Mouse (Mus musculus) c-Kit-positive CD71-negative TER-119-negative erythroid progenitor cells, embryonic 14.5 days (primary cell): ENCODE results near the gene Shmt2.

Experiments used
- DNase-seq: peaks from one replicate; pipeline ENCODE4 v3.0.0-alpha.2; 2013; ENCODE audit warnings: low read depth

Gene Shmt2

GRCm38 (mm10) chr10:127534036-127534928 is 12.0 kb upstream of the Shmt2 start, which contains the start of gene Nxph4:
Nxph4 (minus strand) TSS chr10:127534559.
- DNase-seq, result no peak

GRCm38 (mm10) chr10:127531548-127531947 is 9.3 kb upstream of the Shmt2 start:
- DNase-seq, result no peak

GRCm38 (mm10) chr10:127530945-127531344 is 8.7 kb upstream of the Shmt2 start:
- no peak for DNase-seq

- DNase-seq, result no peak
Measured at GRCm38 (mm10) chr10:127527481-127527880, 5.2 kb upstream of the Shmt2 start.

GRCm38 (mm10) chr10:127526681-127527080 is 4.4 kb upstream of the Shmt2 start:
- DNase-seq, result no peak

- no peak for DNase-seq
Measured at GRCm38 (mm10) chr10:127526048-127526447, 3.8 kb upstream of the Shmt2 start.

- DNase-seq, result no peak
Measured at GRCm38 (mm10) chr10:127524646-127525255, 2.5 kb upstream of the Shmt2 start.

GRCm38 (mm10) chr10:127521611-127522080 is 598 bp downstream of the Shmt2 start:
- no peak for DNase-seq

- DNase-seq, result no peak
Measured at GRCm38 (mm10) chr10:127520714-127521357, 1.4 kb downstream of the Shmt2 start.

GRCm38 (mm10) chr10:127519903-127520713 is 2.1 kb downstream of the Shmt2 start:
- DNase-seq, result no peak

- DNase-seq, result no peak
Measured at GRCm38 (mm10) chr10:127519041-127519701, 3.1 kb downstream of the Shmt2 start.

- DNase-seq, result no peak
Measured at GRCm38 (mm10) chr10:127517941-127518340, 4.3 kb downstream of the Shmt2 start.

- no peak for DNase-seq
Measured at GRCm38 (mm10) chr10:127516576-127517260, 5.5 kb downstream of the Shmt2 start.

GRCm38 (mm10) chr10:127515983-127516459 is 6.2 kb downstream of the Shmt2 start:
- no peak for DNase-seq

GRCm38 (mm10) chr10:127515271-127515982 is 6.8 kb downstream of the Shmt2 start:
- no peak for DNase-seq

GRCm38 (mm10) chr10:127514764-127515163 is 7.5 kb downstream of the Shmt2 start, which contains the start of gene Ndufa4l2:
Ndufa4l2 (plus strand) TSS chr10:127514967.
- no peak for DNase-seq

- no peak for DNase-seq
Measured at GRCm38 (mm10) chr10:127514111-127514698, 8.0 kb downstream of the Shmt2 start.

- DNase-seq, result no peak
Measured at GRCm38 (mm10) chr10:127513501-127514091, 8.6 kb downstream of the Shmt2 start.

- peak; percentile 86 for DNase-seq
Measured at GRCm38 (mm10) chr10:127512813-127513212, 9.4 kb downstream of the Shmt2 start.
